Mouse (Mus musculus) CD4-positive helper T cell, adult 2 months (primary cell): ENCODE data around the gene Foxj2.

Experiments
- DNase-seq: peaks from one replicate; pipeline ENCODE4 v3.0.0-alpha.2; 2012; ENCODE audit warnings: low read depth, missing footprints, low spot score

Gene Foxj2

GRCm38 (mm10) chr6:122873871-122874719 lies 54.4 kb downstream of the Foxj2 start, which contains the start of gene Necap1:
TSS of gene Necap1 (plus strand) at chr6:122874474.
- DNase-seq = peak; percentile 96

- no peak for DNase-seq
These were observed 55.1 kb downstream of the Foxj2 start for GRCm38 (mm10) chr6:122874720-122875389.

GRCm38 (mm10) chr6:122879141-122879735 lies 59.5 kb downstream of the Foxj2 start:
- DNase-seq = no peak

- no peak for DNase-seq
These were observed 60.2 kb downstream of the Foxj2 start for GRCm38 (mm10) chr6:122879781-122880505.

GRCm38 (mm10) chr6:122881287-122881686 lies 61.6 kb downstream of the Foxj2 start:
- no peak for DNase-seq

GRCm38 (mm10) chr6:122883603-122884002 lies 63.9 kb downstream of the Foxj2 start:
- no peak for DNase-seq

- DNase-seq = no peak
These were observed 69.9 kb downstream of the Foxj2 start for GRCm38 (mm10) chr6:122889599-122889998.

- DNase-seq = peak; percentile 46
These were observed 72.8 kb downstream of the Foxj2 start for GRCm38 (mm10) chr6:122892442-122893049.
